Mouse (Mus musculus) embryonic fibroblast, embryonic 13.5 days (primary cell): Measurements from ENCODE around the gene Map3k1.

Experiments
- CTCF ChIP-seq: IDR thresholded peaks from 2 replicates; pipeline ENCODE4 v1.5.1; 2011; ENCODE audit warnings: mild to moderate bottlenecking, control low read depth, low read length, moderate library complexity, borderline replicate concordance; ENCODE audit not compliant: insufficient read depth
- POLR2A ChIP-seq: IDR thresholded peaks from 2 replicates; pipeline ENCODE4 v1.6.1; 2011; ENCODE audit warnings: low read depth, mild to moderate bottlenecking, control low read depth, low read length, moderate library complexity

DNA sequence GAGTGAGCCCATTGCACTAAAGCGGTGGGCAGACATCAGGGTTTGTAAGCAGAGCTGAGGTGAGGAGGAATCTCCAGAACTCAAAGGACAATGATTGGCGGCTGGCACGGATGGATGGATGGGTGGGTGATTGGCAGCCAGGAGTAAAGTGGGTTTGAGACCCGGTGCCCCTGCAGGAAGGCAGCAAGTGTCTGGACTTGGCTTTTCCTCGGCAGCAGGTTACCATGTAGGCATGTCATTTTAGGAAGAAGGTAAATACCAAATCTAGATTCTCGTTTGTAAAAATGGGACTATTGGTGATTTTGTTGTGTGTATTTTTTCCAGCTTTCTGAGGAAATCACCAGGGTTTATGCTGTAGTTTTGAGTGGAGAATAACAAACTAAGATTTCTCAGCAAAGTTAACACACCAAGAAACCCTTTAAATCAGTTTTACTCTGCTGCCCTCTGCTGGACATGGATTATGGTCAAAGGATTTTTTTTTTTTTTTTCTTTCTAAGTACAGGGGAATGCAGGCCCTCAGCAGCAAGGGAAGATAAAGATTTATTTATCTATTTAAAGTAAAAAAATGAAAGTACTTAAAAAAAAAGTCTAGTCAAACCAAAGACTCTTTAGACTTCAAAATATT, 66.7 kb downstream of the Map3k1 start:
- TF ChIP-seq POLR2A (no peak), CTCF (no peak)
